Mouse (Mus musculus) neural tube, embryonic 11.5 days (tissue): ENCODE data around the gene Ttbk1. TPM values are rescaled to one million over a fixed set of nuclear protein-coding genes. Genes with fewer than 3 reads are reported as not detected.

ENCODE experiments used
- ATAC-seq: fragments of 200-750 bp; cut with Nextera tagmentation; 2 replicates; pipeline ENCODE4 v1.8.0; 2017; ENCODE audit warnings: moderate number of reproducible peaks, mild to moderate bottlenecking, moderate TSS enrichment, moderate library complexity; ENCODE audit not compliant: insufficient read depth, low FRiP score, low TSS enrichment
- DNase-seq: peaks from one replicate; pipeline ENCODE4 v3.0.0-alpha.2; 2015; ENCODE audit warnings: low spot score
- H3K27ac ChIP-seq: fragments of 300-500 bp; sonication (generic); 2 replicates; pipeline ENCODE4 v1.5.1; 2014; ENCODE audit warnings: low read depth, mild to moderate bottlenecking, low read length
- H3K27me3 ChIP-seq: fragments of 300-500 bp; sonication (generic); 2 replicates; pipeline ENCODE4 v1.6.1; 2014; ENCODE audit warnings: mild to moderate bottlenecking, low read length, mixed read lengths; ENCODE audit not compliant: control insufficient read depth, insufficient read depth
- H3K36me3 ChIP-seq: fragments of 300-500 bp; sonication (generic); 2 replicates; pipeline ENCODE4 v1.6.1; 2014; ENCODE audit warnings: mild to moderate bottlenecking, low read length, moderate library complexity, mixed read lengths; ENCODE audit not compliant: control insufficient read depth, insufficient read depth
- H3K4me1 ChIP-seq: fragments of 300-500 bp; sonication (generic); 2 replicates; pipeline ENCODE4 v1.6.1; 2014; ENCODE audit warnings: low read length, mixed read lengths; ENCODE audit not compliant: control insufficient read depth, insufficient read depth
- H3K4me2 ChIP-seq: fragments of 300-500 bp; sonication (generic); 2 replicates; pipeline ENCODE4 v1.6.1; 2014; ENCODE audit warnings: low read depth, mild to moderate bottlenecking, moderate library complexity
- H3K4me3 ChIP-seq: fragments of 300-500 bp; sonication (generic); 2 replicates; pipeline ENCODE4 v1.5.1; 2014; ENCODE audit warnings: low read depth, low read length
- H3K9ac ChIP-seq: fragments of 300-500 bp; sonication (generic); 2 replicates; pipeline ENCODE4 v1.6.1; 2014; ENCODE audit warnings: mild to moderate bottlenecking, low read length
- H3K9me3 ChIP-seq: fragments of 300-500 bp; sonication (generic); 2 replicates; pipeline ENCODE4 v1.6.1; 2016; ENCODE audit warnings: low read length; ENCODE audit not compliant: control insufficient read depth
- WGBS: fragments of 180-500 bp; shearing (Covaris S2); extraction: QIAGEN DNeasy Blood & Tissue Kit; methylation state at CpG from one replicate; pipeline ENCODE4 v1.1.7; 2014; 5-methylcytosine and 5-hydroxymethylcytosine counted together
- polyA plus RNA-seq: library from polyadenylated mRNA; unstranded; fragments of >200 nt; fragmentation: Nextera tagmentation; extraction: Ambion mirVana; gene quantifications from 2 replicates; pipeline ENCODE4 v1.2.1, GENCODE M21; 2014

The Ttbk1 gene
- polyA plus RNA-seq, 1 experiment from 2014 or later = 3.1 TPM

DNA sequence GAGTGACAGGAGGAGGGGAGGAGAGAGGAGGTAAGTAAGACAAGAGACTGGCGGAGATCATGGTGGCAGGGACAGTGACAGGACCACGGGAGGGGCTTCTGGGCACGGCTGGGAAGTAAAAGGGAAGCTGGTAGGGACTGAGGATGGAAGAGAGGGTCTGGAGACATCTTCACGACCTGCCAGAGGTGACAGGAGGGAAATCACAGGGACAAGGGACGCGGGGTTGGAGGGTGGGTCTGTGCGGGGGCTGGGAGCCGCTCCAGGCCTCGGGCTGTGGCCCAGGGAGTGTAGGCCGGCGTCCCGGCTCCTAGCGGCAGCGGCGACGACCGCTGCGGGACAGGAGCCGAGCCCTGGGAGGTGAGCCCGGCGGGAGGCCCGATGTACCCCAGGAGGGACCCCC, 480 bp downstream of the Ttbk1 start:
- Histone ChIP-seq H3K9me3 (no peaks in the 10 kb centered on the region), H3K4me3 (peak overlapping the region; percentile 73), H3K27ac (0 out of 2 replicates have a peak overlapping the region, but pooled peaks have one; percentile 14), H3K36me3 (no peaks in the 10 kb centered on the region), H3K27me3 (peaks cover 49% of the 10 kb centered on the region), H3K4me1 (peaks cover 17% of the 10 kb centered on the region; the same call in 1 of the 2 replicates), H3K4me2 (peak overlapping the region; percentile 63), H3K9ac (peak overlapping the region; percentile 81)
- DNase-seq (peak; percentile 42), ATAC-seq (0 out of 2 replicates have a peak, but pooled peaks have one; percentile 13)
- WGBS = 6% methylated on average over 11 of the region's 22 CpGs

DNA sequence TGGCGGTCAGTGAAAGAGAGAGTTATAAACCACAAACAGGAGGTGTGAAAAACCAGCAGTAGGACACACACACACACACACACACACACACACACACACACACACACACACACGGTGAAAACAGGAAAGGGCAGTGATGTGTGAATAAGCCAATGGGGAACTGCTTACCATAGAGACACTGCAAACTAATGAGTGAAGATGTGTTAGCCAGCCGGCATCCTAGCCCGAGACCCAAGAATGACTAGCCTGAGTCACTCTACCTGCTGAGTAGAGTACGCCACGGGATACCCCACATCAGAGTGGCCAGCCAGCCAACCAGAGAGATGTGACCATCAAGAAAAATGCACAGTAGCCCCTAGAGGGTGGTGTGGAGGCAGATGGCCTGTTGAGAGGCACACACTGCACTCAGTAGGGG, 3.0 kb downstream of the Ttbk1 start:
- DNase-seq (no peak), ATAC-seq (peak; percentile 32; the same call in 1 of the 2 replicates)
- 11% methylated on average over 6 of the region's 6 CpGs for WGBS
- no peak overlapping the region for H3K27ac ChIP-seq
- peak overlapping the region; percentile 28; the same call in 1 of the 2 replicates for H3K9ac ChIP-seq
- H3K36me3 ChIP-seq = no peaks in the 10 kb centered on the region
- peak overlapping the region; percentile 63 for H3K4me2 ChIP-seq
- H3K4me1 ChIP-seq = peaks cover 17% of the 10 kb centered on the region; the same call in 1 of the 2 replicates
- no peaks in the 10 kb centered on the region for H3K9me3 ChIP-seq
- H3K4me3 ChIP-seq = peak overlapping the region; percentile 31; the same call in 1 of the 2 replicates
- peaks cover 49% of the 10 kb centered on the region for H3K27me3 ChIP-seq

- no peak overlapping the region for H3K27ac ChIP-seq
- no peaks in the 10 kb centered on the region for H3K9me3 ChIP-seq
- peak overlapping the region; percentile 63 for H3K4me2 ChIP-seq
- H3K36me3 ChIP-seq = no peaks in the 10 kb centered on the region
- H3K27me3 ChIP-seq = peaks cover 49% of the 10 kb centered on the region
- H3K4me1 ChIP-seq = peaks cover 17% of the 10 kb centered on the region; the same call in 1 of the 2 replicates
- peak overlapping the region; percentile 28; the same call in 1 of the 2 replicates for H3K9ac ChIP-seq
- ATAC-seq = no peak; the same call in 1 of the 2 replicates
- 4% methylated on average over 13 of the region's 13 CpGs for WGBS
- peak overlapping the region; percentile 31 for H3K4me3 ChIP-seq
- DNase-seq = peak; percentile 35
Measured at GRCm38 (mm10) chr17:46484021-46484431, 3.4 kb downstream of the Ttbk1 start.

GRCm38 (mm10) chr17:46483561-46484001, 3.9 kb downstream of the Ttbk1 start:
- Histone ChIP-seq H3K27ac (no peak overlapping the region), H3K4me3 (peak overlapping the region; percentile 31), H3K4me2 (peak overlapping the region; percentile 63), H3K4me1 (peaks cover 17% of the 10 kb centered on the region; the same call in 1 of the 2 replicates), H3K36me3 (no peaks in the 10 kb centered on the region), H3K9me3 (no peaks in the 10 kb centered on the region), H3K9ac (peak overlapping the region; percentile 28; the same call in 1 of the 2 replicates), H3K27me3 (peaks cover 45% of the 10 kb centered on the region)
- DNase-seq (peak; percentile 68), ATAC-seq (no peak; the same call in 1 of the 2 replicates)
- 2% methylated on average over 16 of the region's 16 CpGs for WGBS

DNA sequence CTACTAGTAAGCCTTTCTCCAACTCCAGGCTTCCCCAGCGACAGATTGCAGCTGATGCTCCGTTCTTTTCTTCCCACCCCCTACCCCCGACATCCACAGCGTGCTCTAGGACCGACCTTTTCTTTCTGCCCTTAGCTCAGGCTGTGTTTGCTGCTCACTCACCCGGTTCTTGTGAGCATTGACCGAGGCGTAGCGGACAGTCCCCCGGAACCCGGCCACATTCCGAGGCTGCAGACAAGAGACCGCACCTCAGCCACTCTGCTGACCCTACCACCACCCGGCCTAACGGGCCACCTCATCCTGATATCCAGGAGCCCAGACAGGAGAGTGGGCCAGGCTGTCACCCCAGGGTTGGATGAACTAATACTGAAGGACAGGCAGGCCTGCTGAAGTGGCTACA, 10.2 kb downstream of the Ttbk1 start:
- Histone ChIP-seq H3K27ac (no peak overlapping the region), H3K9me3 (no peaks in the 10 kb centered on the region), H3K4me3 (no peak overlapping the region), H3K9ac (no peak overlapping the region), H3K27me3 (no peaks in the 10 kb centered on the region), H3K4me2 (no peak overlapping the region), H3K36me3 (no peaks in the 10 kb centered on the region), H3K4me1 (no peaks in the 10 kb centered on the region)
- ATAC-seq (no peak), DNase-seq (no peak)
- WGBS = 90% methylated on average over 15 of the region's 15 CpGs

DNA sequence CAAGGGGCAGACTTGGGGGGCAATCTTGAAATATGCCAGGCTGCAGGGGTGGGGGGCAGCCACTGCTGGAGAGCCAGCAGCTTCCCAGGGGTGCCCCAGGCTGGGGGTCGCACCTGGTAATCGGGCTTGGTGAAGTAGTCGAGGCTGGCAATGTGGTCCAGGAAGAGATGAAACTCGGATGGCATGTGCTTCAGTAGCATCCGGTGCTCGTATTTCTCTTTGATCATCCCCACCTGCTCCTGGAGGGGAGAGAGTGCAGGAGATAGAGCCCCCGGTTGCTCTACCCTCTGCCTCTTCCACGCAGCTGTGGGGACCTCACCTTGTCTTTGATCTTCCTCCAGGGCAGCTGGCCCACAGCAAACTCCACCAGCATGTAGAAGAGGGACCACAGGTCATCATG, 10.9 kb downstream of the Ttbk1 start:
- Histone ChIP-seq H3K4me1 (no peaks in the 10 kb centered on the region), H3K9ac (no peak overlapping the region), H3K4me2 (no peak overlapping the region), H3K9me3 (no peaks in the 10 kb centered on the region), H3K4me3 (no peak overlapping the region), H3K27ac (no peak overlapping the region), H3K27me3 (no peaks in the 10 kb centered on the region), H3K36me3 (no peaks in the 10 kb centered on the region)
- WGBS = 71% methylated on average over 8 of the region's 8 CpGs
- DNase-seq = no peak
- no peak for ATAC-seq

- H3K4me1 ChIP-seq = no peaks in the 10 kb centered on the region
- no peaks in the 10 kb centered on the region for H3K27me3 ChIP-seq
- DNase-seq (no peak), ATAC-seq (no peak)
- no peaks in the 10 kb centered on the region for H3K9me3 ChIP-seq
- H3K4me2 ChIP-seq = no peak overlapping the region
- H3K36me3 ChIP-seq = no peaks in the 10 kb centered on the region; the same call in 1 of the 2 replicates
- H3K27ac ChIP-seq = no peak overlapping the region
- WGBS = 67% methylated on average over 9 of the region's 9 CpGs
- H3K9ac ChIP-seq = no peak overlapping the region
- H3K4me3 ChIP-seq = no peak overlapping the region
Measured at GRCm38 (mm10) chr17:46467830-46468229, 19.6 kb downstream of the Ttbk1 start.

DNA sequence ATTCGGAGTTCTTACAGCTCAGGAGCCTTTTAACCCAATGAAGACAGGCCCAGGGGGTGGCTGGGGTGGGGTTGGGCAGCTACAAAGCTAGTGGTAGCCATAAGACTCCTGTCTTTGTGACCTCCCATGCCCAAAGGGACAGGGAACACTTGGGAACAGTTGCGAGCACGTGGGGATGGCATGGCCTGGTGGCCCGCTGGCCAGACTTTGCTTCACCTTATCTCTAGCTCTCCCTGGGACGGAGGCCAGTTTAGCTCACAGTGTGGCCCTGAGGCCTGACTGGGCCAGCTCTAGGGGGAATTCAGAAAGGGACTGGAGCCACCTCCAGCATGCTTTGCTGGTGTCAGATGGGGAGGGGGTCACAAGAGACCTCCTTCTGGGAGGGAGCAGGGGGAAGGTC, 25.2 kb downstream of the Ttbk1 start:
- DNase-seq = no peak
- Histone ChIP-seq H3K4me3 (no peak overlapping the region), H3K27ac (no peak overlapping the region), H3K9me3 (no peaks in the 10 kb centered on the region), H3K9ac (no peak overlapping the region), H3K36me3 (no peaks in the 10 kb centered on the region), H3K4me1 (no peaks in the 10 kb centered on the region), H3K27me3 (peaks cover 24% of the 10 kb centered on the region), H3K4me2 (no peak overlapping the region)
- no peak for ATAC-seq
- WGBS = 81% methylated on average over 5 of the region's 5 CpGs

DNA sequence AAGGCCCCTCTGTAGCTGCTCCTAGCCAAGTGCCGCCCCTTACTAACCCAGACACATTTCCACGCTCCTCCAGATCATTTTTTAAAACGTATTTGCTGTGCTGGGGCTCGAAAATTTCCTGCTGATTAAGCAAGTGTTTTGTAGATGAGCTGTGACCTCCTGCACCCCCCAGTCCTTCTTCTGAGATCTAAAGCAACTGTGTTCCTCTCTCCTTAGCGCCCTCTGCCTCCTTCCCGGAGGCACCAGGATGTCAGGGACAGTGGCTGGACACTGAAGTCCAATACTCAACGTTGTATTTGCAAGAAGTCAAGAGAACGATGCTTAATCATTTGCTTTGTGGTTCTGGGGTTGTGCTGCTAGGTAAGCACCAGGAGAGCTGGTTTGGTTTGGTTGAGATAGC, 26.1 kb downstream of the Ttbk1 start:
- 15% methylated on average over 8 of the region's 8 CpGs for WGBS
- Histone ChIP-seq H3K4me2 (peak overlapping the region; percentile 13), H3K4me1 (no peaks in the 10 kb centered on the region), H3K4me3 (no peak overlapping the region), H3K36me3 (no peaks in the 10 kb centered on the region), H3K9ac (no peak overlapping the region), H3K27ac (no peak overlapping the region), H3K9me3 (no peaks in the 10 kb centered on the region), H3K27me3 (peaks cover 28% of the 10 kb centered on the region)
- DNase-seq = no peak
- no peak for ATAC-seq
